Comparison of ENCODE assay signal across 9 mouse cellular contexts in genomic region chr15:81355146-81355761, GRCm38 (mm10). TPM values are rescaled to one million over a fixed set of nuclear protein-coding genes. Genes with fewer than 3 reads are reported as not detected.
DNase-seq lines count a peak whose midpoint lies in the region; ATAC-seq and TF ChIP-seq lines count a peak whose summit lies in the region.
"Had no signal": no experiment of that assay in that cellular context is flagged by ENCODE, and none has a peak within 500 bp of the region (broad histone marks: within the 10 kb centered on the region; RNA-seq: fewer than 3 reads in every experiment).

No protein-coding gene starts in this region.

- no peaks in the 10 kb centered on the region for H3K27me3 ChIP-seq in kidney, embryonic 15.5 days
- H3K27me3 ChIP-seq in kidney, postnatal 0 days (ENCODE audit: insufficient read depth, low read length): no peaks in the 10 kb centered on the region

- H3K4me3 ChIP-seq in kidney, embryonic 15.5 days (replicated peaks): no peak overlapping the region
- no peak overlapping the region for H3K4me3 ChIP-seq in ES-E14 (ENCODE audit: insufficient read depth in 1 of 2, low read depth in 1 of 2, low read length in 2 of 2, poor library complexity in 1 of 2, severe bottlenecking in 1 of 2)
- no peak overlapping the region for H3K4me3 ChIP-seq in kidney, postnatal 0 days (replicated peaks; ENCODE audit: low read depth, low read length)
- H3K4me3 ChIP-seq: erythroblast, embryonic 14.5 days had no signal

- in situ Hi-C loops in ES-E14 (cut with MboI; ENCODE audit: low sequenced_read_pairs in 2 of 2, unreplicated experiment in 2 of 2): no loop called here

- no peaks in the 10 kb centered on the region for H3K9me3 ChIP-seq in kidney, embryonic 15.5 days (replicated peaks)
- no peaks in the 10 kb centered on the region for H3K9me3 ChIP-seq in ES-E14 (ENCODE audit: control insufficient read depth, insufficient read depth, low read depth, low read length)
- H3K9me3 ChIP-seq in kidney, postnatal 0 days (replicated peaks; ENCODE audit: low read length): no peaks in the 10 kb centered on the region

- peak; percentile 84 for TF ChIP-seq CTCF in kidney, postnatal 0 days (IDR thresholded peaks at IDR 0.05; ENCODE audit: low read depth)

- peaks cover 5% of the 10 kb centered on the region; the same call in 1 of the 2 replicates for H3K36me3 ChIP-seq in kidney, embryonic 15.5 days
- peaks cover 2% of the 10 kb centered on the region; the same call in 1 of the 2 replicates for H3K36me3 ChIP-seq in ES-E14 (ENCODE audit: control insufficient read depth, insufficient read depth, low read length, poor library complexity, severe bottlenecking)
- no peaks in the 10 kb centered on the region for H3K36me3 ChIP-seq in kidney, postnatal 0 days (ENCODE audit: insufficient read depth, low read length)

- H3K4me2 ChIP-seq in kidney, embryonic 15.5 days: no peak overlapping the region
- no peak overlapping the region for H3K4me2 ChIP-seq in kidney, postnatal 0 days (ENCODE audit: low read length)

- no peak overlapping the region for H3K9ac ChIP-seq in kidney, embryonic 15.5 days
- no peak overlapping the region for H3K9ac ChIP-seq in ES-E14 (ENCODE audit: insufficient read depth, low read depth, low read length, poor library complexity, severe bottlenecking)
- no peak overlapping the region for H3K9ac ChIP-seq in kidney, postnatal 0 days (ENCODE audit: low read depth, low read length)

- no peak for ATAC-seq in kidney, embryonic 15.5 days (replicated peaks; ENCODE audit: low FRiP score)
- no peak; the same call in 1 of the 2 replicates for ATAC-seq in kidney, postnatal 0 days (replicated peaks; ENCODE audit: low FRiP score, low read depth)

- H3K4me1 ChIP-seq in kidney, embryonic 15.5 days: peaks cover 22% of the 10 kb centered on the region
- peaks cover 3 to 4% of the 10 kb centered on the region in 2 experiments; a peak in 3 of 4 replicates for H3K4me1 ChIP-seq in ES-E14 (ENCODE audit: control insufficient read depth in 2 of 2, insufficient read depth in 2 of 2, low read length in 2 of 2, poor library complexity in 1 of 2)
- H3K4me1 ChIP-seq in kidney, postnatal 0 days (replicated peaks; ENCODE audit: insufficient read depth, low read length): peaks cover 10% of the 10 kb centered on the region; the same call in 1 of the 2 replicates

- no peak overlapping the region for H3K27ac ChIP-seq in kidney, embryonic 15.5 days
- no peak overlapping the region for H3K27ac ChIP-seq in ES-E14 (ENCODE audit: insufficient read depth, low read depth, low read length, poor library complexity, severe bottlenecking)
- H3K27ac ChIP-seq in kidney, postnatal 0 days: no peak overlapping the region

- peak; percentile 50 for DNase-seq in kidney, adult 11 months
- peak; percentile 71 for DNase-seq in ES-E14 (ENCODE audit: low read depth, low spot score)
- peak; percentile 74 for DNase-seq in c-Kit-positive CD71-positive TER-119-negative erythroid progenitor cells, embryonic 14.5 days (ENCODE audit: low read depth)
- DNase-seq in kidney, postnatal 0 days (ENCODE audit: low spot score): peak; percentile 63
- DNase-seq in monocyte, adult 2 months (ENCODE audit: low read depth in 1 of 2, low spot score in 2 of 2): peak; percentile 26 to 45
- no peak for DNase-seq in layer of hippocampus, postnatal 14 days (ENCODE audit: low spot score in 2 of 2)
- DNase-seq in urinary bladder, adult 18-20 months (ENCODE audit: low spot score in 2 of 2): no peak

- WGBS in kidney, embryonic 15.5 days: 67% methylated on average over 3 of the region's 3 CpGs
- 55% methylated on average over 3 of the region's 3 CpGs for WGBS in kidney, postnatal 0 days

TF ChIP-seq in ES-E14, 5 proteins besides CTCF, POLR2A, EP300 and RAD21:
- TF ChIP-seq ZC3H11A (IDR thresholded peaks at IDR 0.05; ENCODE audit: borderline replicate concordance, low read depth, low read length) (peak; percentile 51; the same call in 1 of the 2 replicates), HCFC1 (IDR thresholded peaks at IDR 0.05; ENCODE audit: borderline replicate concordance, insufficient read depth, low read length) (no peak), CHD2 (IDR thresholded peaks at IDR 0.05; ENCODE audit: low read depth, low read length) (no peak)

RNA-seq across cellular contexts. Expression of gene Slc25a17, which starts 5.4 kb away (rescaled TPM):
- 122 and 128 TPM in 2 replicates for polyA plus RNA-seq in kidney, embryonic 15.5 days (2015; fragmentation: Nextera tagmentation; extraction: Ambion mirVana)
- 86.3 and 94.5 TPM in 2 replicates for total RNA-seq in ES-E14 (2012; rRNA removed)
- 153 and 157 TPM in 2 replicates for polyA plus RNA-seq in kidney, postnatal 0 days (2015; fragmentation: Nextera tagmentation; extraction: Ambion mirVana)
- 10 to 100 TPM; 57.6 to 63.6 TPM for total RNA-seq in layer of hippocampus, postnatal 14 days (2021)

RNA-seq across cellular contexts. Expression of gene St13, which starts 44.6 kb away (rescaled TPM):
- 185 and 196 TPM in 2 replicates for polyA plus RNA-seq in kidney, embryonic 15.5 days (2015; fragmentation: Nextera tagmentation; extraction: Ambion mirVana)
- 217 and 254 TPM in 2 replicates for total RNA-seq in ES-E14 (2012; rRNA removed)
- polyA plus RNA-seq in kidney, postnatal 0 days (2015; fragmentation: Nextera tagmentation; extraction: Ambion mirVana): 173 and 186 TPM in 2 replicates
- 100 to 1,000 TPM; 155 to 183 TPM for total RNA-seq in layer of hippocampus, postnatal 14 days (2021)

RNA-seq across cellular contexts. Expression of gene Xpnpep3, which starts 44.7 kb away (rescaled TPM):
- polyA plus RNA-seq in kidney, embryonic 15.5 days (2015; fragmentation: Nextera tagmentation; extraction: Ambion mirVana): 13.2 and 13.3 TPM in 2 replicates
- 16.4 and 17.6 TPM in 2 replicates for total RNA-seq in ES-E14 (2012; rRNA removed)
- 8.3 and 8.7 TPM in 2 replicates for polyA plus RNA-seq in kidney, postnatal 0 days (2015; fragmentation: Nextera tagmentation; extraction: Ambion mirVana)
- total RNA-seq in layer of hippocampus, postnatal 14 days (2021): 10 to 100 TPM; 12.3 to 13.8 TPM

RNA-seq across cellular contexts. Expression of gene Dnajb7, which starts 52.8 kb away (rescaled TPM):
- 2.1 and 2.2 TPM in 2 replicates for polyA plus RNA-seq in kidney, embryonic 15.5 days (2015; fragmentation: Nextera tagmentation; extraction: Ambion mirVana)
- not detected in 2 replicates for total RNA-seq in ES-E14 (2012; rRNA removed)
- polyA plus RNA-seq in kidney, postnatal 0 days (2015; fragmentation: Nextera tagmentation; extraction: Ambion mirVana): 0.61 and 0.62 TPM in 2 replicates
- under 1 TPM in 1 of 2 experiments, not detected in 1; 0.38 TPM for total RNA-seq in layer of hippocampus, postnatal 14 days (2021)

Comparison
In these comparisons a context has a peak if more than half of its experiments do, and no peak if none do; other contexts are left out.
1. DNase-seq: peak in kidney, adult 11 months (single experiment), ES-E14 (single experiment), c-Kit-positive CD71-positive TER-119-negative erythroid progenitor cells, embryonic 14.5 days (single experiment), kidney, postnatal 0 days (single experiment) and monocyte, adult 2 months (2 of 2); none in layer of hippocampus, postnatal 14 days (0 of 2) and urinary bladder, adult 18-20 months (0 of 2).